Mouse (Mus musculus) forebrain, embryonic 11.5 days (tissue): Measurements from ENCODE around the gene Gosr2. TPM values are rescaled to one million over a fixed set of nuclear protein-coding genes. Genes with fewer than 3 reads are reported as not detected.

ENCODE experiments used
- ATAC-seq: fragments of 200-750 bp; cut with Nextera tagmentation; replicated peaks from 2 replicates; pipeline ENCODE4 v1.8.0; 2017; ENCODE audit warnings: moderate TSS enrichment; ENCODE audit not compliant: low FRiP score
- DNase-seq: peaks from one replicate; pipeline ENCODE4 v3.0.0-alpha.2; 2017; ENCODE audit warnings: low spot score
- H3K27ac ChIP-seq: fragments of 300-500 bp; sonication (generic); 2 replicates; pipeline ENCODE4 v1.5.1; 2014; ENCODE audit warnings: low read depth, low read length
- H3K27me3 ChIP-seq: fragments of 300-500 bp; sonication (generic); 2 replicates; pipeline ENCODE4 v1.6.1; 2014; ENCODE audit warnings: mild to moderate bottlenecking, low read length, mixed read lengths; ENCODE audit not compliant: control insufficient read depth, insufficient read depth
- H3K36me3 ChIP-seq: fragments of 300-500 bp; sonication (generic); 2 replicates; pipeline ENCODE4 v1.6.1; 2014; ENCODE audit warnings: mild to moderate bottlenecking, low read length, moderate library complexity, mixed read lengths; ENCODE audit not compliant: control insufficient read depth, insufficient read depth
- H3K4me1 ChIP-seq: fragments of 300-500 bp; sonication (generic); replicated peaks from 2 replicates; pipeline ENCODE4 v1.6.1; 2014; ENCODE audit warnings: low read length, mixed read lengths; ENCODE audit not compliant: control insufficient read depth, insufficient read depth
- H3K4me2 ChIP-seq: fragments of 300-500 bp; sonication (generic); 2 replicates; pipeline ENCODE4 v1.6.1; 2014; ENCODE audit warnings: low read depth, mild to moderate bottlenecking, low read length, moderate library complexity, mixed read lengths; ENCODE audit not compliant: severe bottlenecking
- H3K4me3 ChIP-seq: fragments of 300-500 bp; sonication (generic); 2 replicates; pipeline ENCODE4 v1.5.1; 2014; ENCODE audit warnings: low read depth, low read length
- H3K9ac ChIP-seq: fragments of 300-500 bp; sonication (generic); 2 replicates; pipeline ENCODE4 v1.6.1; 2014; ENCODE audit warnings: low read length
- H3K9me3 ChIP-seq: fragments of 300-500 bp; sonication (generic); 2 replicates; pipeline ENCODE4 v1.6.1; 2016; ENCODE audit warnings: low read length, mixed read lengths; ENCODE audit not compliant: control insufficient read depth
- WGBS: fragments of 180-500 bp; shearing (Covaris S2); extraction: QIAGEN DNeasy Blood & Tissue Kit; methylation state at CpG from one replicate; pipeline ENCODE4 v1.1.7; 2014; 5-methylcytosine and 5-hydroxymethylcytosine counted together
- polyA plus RNA-seq: library from polyadenylated mRNA; unstranded; fragments of >200 nt; fragmentation: Nextera tagmentation; extraction: Ambion mirVana; gene quantifications from 2 replicates; pipeline ENCODE4 v1.2.1, GENCODE M21; 2014

The Gosr2 gene
- polyA plus RNA-seq, 1 experiment from 2014 or later = 86.7 TPM

GRCm38 (mm10) chr11:103648656-103649055, 49.0 kb downstream of the Gosr2 start:
- Histone ChIP-seq H3K9ac (no peak overlapping the region), H3K4me3 (no peak overlapping the region), H3K27ac (no peak overlapping the region), H3K36me3 (no peaks in the 10 kb centered on the region), H3K4me1 (peaks cover 8% of the 10 kb centered on the region; the same call in 1 of the 2 replicates), H3K4me2 (no peak overlapping the region), H3K27me3 (peaks cover 62% of the 10 kb centered on the region), H3K9me3 (no peaks in the 10 kb centered on the region)
- ATAC-seq = no peak
- no peak for DNase-seq
- 20% methylated on average over 7 of the region's 7 CpGs for WGBS

- 7% methylated on average over 11 of the region's 11 CpGs for WGBS
- Histone ChIP-seq H3K4me1 (peaks cover 8% of the 10 kb centered on the region; the same call in 1 of the 2 replicates), H3K4me3 (no peak overlapping the region), H3K27ac (no peak overlapping the region), H3K9ac (no peak overlapping the region), H3K27me3 (peaks cover 59% of the 10 kb centered on the region), H3K36me3 (no peaks in the 10 kb centered on the region), H3K9me3 (no peaks in the 10 kb centered on the region), H3K4me2 (no peak overlapping the region)
- peak; percentile 48 for DNase-seq
- ATAC-seq = no peak
Observed at GRCm38 (mm10) chr11:103647921-103648620, 49.6 kb downstream of the Gosr2 start.

GRCm38 (mm10) chr11:103646301-103646700, 51.4 kb downstream of the Gosr2 start:
- Histone ChIP-seq H3K27me3 (peaks cover 44% of the 10 kb centered on the region), H3K27ac (no peak overlapping the region), H3K36me3 (no peaks in the 10 kb centered on the region), H3K9me3 (no peaks in the 10 kb centered on the region), H3K4me2 (no peak overlapping the region), H3K9ac (no peak overlapping the region), H3K4me3 (no peak overlapping the region), H3K4me1 (peaks cover 8% of the 10 kb centered on the region; the same call in 1 of the 2 replicates)
- DNase-seq (peak; percentile 40), ATAC-seq (no peak)
- WGBS = 80% methylated on average over 6 of the region's 6 CpGs

- H3K36me3 ChIP-seq = no peaks in the 10 kb centered on the region
- no peak overlapping the region for H3K4me2 ChIP-seq
- H3K27me3 ChIP-seq = peaks cover 38% of the 10 kb centered on the region
- H3K4me1 ChIP-seq = peaks cover 8% of the 10 kb centered on the region; the same call in 1 of the 2 replicates
- H3K9ac ChIP-seq = no peak overlapping the region
- no peak overlapping the region for H3K27ac ChIP-seq
- H3K9me3 ChIP-seq = no peaks in the 10 kb centered on the region
- DNase-seq (peak; percentile 26), ATAC-seq (no peak)
- WGBS = 88% methylated on average over 8 of the region's 8 CpGs
- H3K4me3 ChIP-seq = no peak overlapping the region
Observed at GRCm38 (mm10) chr11:103645731-103646130, 52.0 kb downstream of the Gosr2 start.

- ATAC-seq = no peak
- Histone ChIP-seq H3K9ac (no peak overlapping the region), H3K36me3 (no peaks in the 10 kb centered on the region), H3K4me2 (no peak overlapping the region), H3K4me3 (no peak overlapping the region), H3K9me3 (no peaks in the 10 kb centered on the region), H3K4me1 (no peaks in the 10 kb centered on the region), H3K27me3 (peaks cover 19% of the 10 kb centered on the region), H3K27ac (no peak overlapping the region)
- peak; percentile 23 for DNase-seq
- 69% methylated on average over 9 of the region's 9 CpGs for WGBS
Observed at GRCm38 (mm10) chr11:103643211-103643610, 54.5 kb downstream of the Gosr2 start.

- Histone ChIP-seq H3K36me3 (no peaks in the 10 kb centered on the region), H3K9me3 (no peaks in the 10 kb centered on the region), H3K9ac (no peak overlapping the region), H3K4me1 (no peaks in the 10 kb centered on the region), H3K4me3 (no peak overlapping the region), H3K4me2 (peak overlapping the region; percentile 16; the same call in 1 of the 2 replicates), H3K27ac (no peak overlapping the region), H3K27me3 (peaks cover 6% of the 10 kb centered on the region; the same call in 1 of the 2 replicates)
- ATAC-seq (no peak), DNase-seq (peak; percentile 80)
- 5% methylated on average over 10 of the region's 10 CpGs for WGBS
Observed at GRCm38 (mm10) chr11:103639407-103639946, 58.2 kb downstream of the Gosr2 start.

GRCm38 (mm10) chr11:103638790-103639189, 58.9 kb downstream of the Gosr2 start, which contains the start of gene Lyzl6:
Gene Lyzl6 (minus strand): TSS chr11:103638890.
- H3K4me2 ChIP-seq = peak within 1 kb of the TSS; percentile 16; the same call in 1 of the 2 replicates
- no peak for DNase-seq
- H3K36me3 ChIP-seq = no peaks in the 10 kb centered on the region
- H3K4me1 ChIP-seq = no peaks in the 10 kb centered on the region
- H3K4me3 ChIP-seq = no peak within 1 kb of the TSS
- no peak within 1 kb of the TSS for H3K9ac ChIP-seq
- no peaks in the 10 kb centered on the region for H3K9me3 ChIP-seq
- ATAC-seq = no peak
- no peak within 1 kb of the TSS for H3K27ac ChIP-seq
- 80% methylated on average over 3 of the region's 3 CpGs for WGBS
- H3K27me3 ChIP-seq = peaks cover 6% of the 10 kb centered on the region; the same call in 1 of the 2 replicates

- no peak overlapping the region for H3K4me2 ChIP-seq
- no peaks in the 10 kb centered on the region for H3K9me3 ChIP-seq
- DNase-seq (no peak), ATAC-seq (no peak)
- no peaks in the 10 kb centered on the region for H3K4me1 ChIP-seq
- H3K36me3 ChIP-seq = no peaks in the 10 kb centered on the region
- H3K4me3 ChIP-seq = no peak overlapping the region
- H3K27ac ChIP-seq = no peak overlapping the region
- H3K27me3 ChIP-seq = peaks cover 6% of the 10 kb centered on the region; the same call in 1 of the 2 replicates
- WGBS = 89% methylated on average over 6 of the region's 6 CpGs
- H3K9ac ChIP-seq = no peak overlapping the region
Observed at GRCm38 (mm10) chr11:103636261-103636660, 61.4 kb downstream of the Gosr2 start.
